Mouse (Mus musculus) monocyte, adult 5-6 weeks (primary cell): Measurements from ENCODE around the gene Mrpl40. TPM values are rescaled to one million over a fixed set of nuclear protein-coding genes. Genes with fewer than 3 reads are reported as not detected.
"Not testable (repeated sequence)": the region's sequence is repeated elsewhere in the genome, so short reads cannot be mapped to it uniquely, and the experiment has no call there.

Experiments used
- ATAC-seq: fragments of 153-309, 156-312 bp; replicated peaks from 2 replicates; pipeline ENCODE4 v1.8.0; 2017; ENCODE audit warnings: mild to moderate bottlenecking; ENCODE audit not compliant: low TSS enrichment, insufficient number of reproducible peaks, severe bottlenecking, poor library complexity, low FRiP score
- total RNA-seq: library from RNA; stranded (forward); fragments of 200-1000, 200-491, 200-594 nt; gene quantifications from 3 replicates; pipeline ENCODE4 v1.2.3, GENCODE M21; 2017

The Mrpl40 gene
- 46.0 to 91.3 TPM (median 63.6 TPM) in 3 replicates for total RNA-seq

- ATAC-seq: peak; percentile 83
Observed at GRCm38 (mm10) chr16:18876442-18877308, at the start of gene Mrpl40, which contains the start of gene Hira. Mrpl40 (minus strand) TSS chr16:18876862. Hira (plus strand) TSS chr16:18877037.

GRCm38 (mm10) chr16:18921771-18922170 lies 45.1 kb upstream of the Mrpl40 start:
- ATAC-seq: no peak

GRCm38 (mm10) chr16:18916064-18916463 lies 39.4 kb upstream of the Mrpl40 start:
- no peak for ATAC-seq

- ATAC-seq: no peak
Observed at GRCm38 (mm10) chr16:18905648-18906047, 29.0 kb upstream of the Mrpl40 start.

GRCm38 (mm10) chr16:18896429-18896828 lies 19.8 kb upstream of the Mrpl40 start:
- no peak for ATAC-seq

- ATAC-seq: no peak
Observed at GRCm38 (mm10) chr16:18895249-18895648, 18.6 kb upstream of the Mrpl40 start.

- ATAC-seq: no peak
Observed at GRCm38 (mm10) chr16:18893840-18894372, 17.2 kb upstream of the Mrpl40 start.

GRCm38 (mm10) chr16:18884044-18884443 lies 7.4 kb upstream of the Mrpl40 start:
- ATAC-seq: no peak

- ATAC-seq: no peak
Observed at GRCm38 (mm10) chr16:18878091-18878720, 1.5 kb upstream of the Mrpl40 start.

GRCm38 (mm10) chr16:18877386-18878090 lies 876 bp upstream of the Mrpl40 start:
- ATAC-seq: 0 out of 2 replicates have a peak, but pooled peaks have one; percentile 10

GRCm38 (mm10) chr16:18876091-18876441 lies 596 bp downstream of the Mrpl40 start:
- ATAC-seq: no peak

- ATAC-seq: not testable (repeated sequence)
Observed at GRCm38 (mm10) chr16:18870495-18870894, 6.2 kb downstream of the Mrpl40 start.

- ATAC-seq: no peak
Observed at GRCm38 (mm10) chr16:18860186-18860585, 16.5 kb downstream of the Mrpl40 start.

GRCm38 (mm10) chr16:18858551-18858950 lies 18.1 kb downstream of the Mrpl40 start:
- ATAC-seq: peak; percentile 71; the same call in 1 of the 2 replicates

GRCm38 (mm10) chr16:18849521-18850190 lies 27.0 kb downstream of the Mrpl40 start:
- not testable (repeated sequence) for ATAC-seq

- no peak for ATAC-seq
Observed at GRCm38 (mm10) chr16:18846301-18846820, 30.3 kb downstream of the Mrpl40 start.

- no peak for ATAC-seq
Observed at GRCm38 (mm10) chr16:18838346-18838745, 38.3 kb downstream of the Mrpl40 start.

- peak; percentile 97 for ATAC-seq
Observed at GRCm38 (mm10) chr16:18836468-18837208, 40.0 kb downstream of the Mrpl40 start, which contains the start of the genes 2510002D24Rik and Gm28539. 2510002D24Rik (plus strand) TSS chr16:18836578. Gm28539 (plus strand) TSS chr16:18836584.
